Mouse (Mus musculus): ENCODE measurements at regions not wholly inside any gene's neighbourhood (a gene's known extent, or its start where the extent isn't known, plus 50 kb on each side); places are given as distances from the start of the nearest gene placed in this dataset.
"Not testable (repeated sequence)": the region's sequence is repeated elsewhere in the genome, so short reads cannot be mapped to it uniquely, and the experiment has no call there.

- DNase-seq (no peak), ATAC-seq (no peak)
- no peak overlapping the region for H3K27ac ChIP-seq (ENCODE audit: low read depth)
- TF ChIP-seq EP300 (IDR thresholded peaks at IDR 0.05; ENCODE audit: low read depth) (no peak), CTCF (IDR thresholded peaks at IDR 0.05; ENCODE audit: low read depth) (no peak)
- no peak overlapping the region for H3K9ac ChIP-seq (replicated peaks)
- peaks cover 3% of the 10 kb centered on the region for H3K9me3 ChIP-seq (ENCODE audit: low read length)
- no peak overlapping the region for H3K4me2 ChIP-seq (ENCODE audit: low read depth, low read length)
- WGBS (ENCODE audit: insufficient replicate concordance), result 66% methylated on average over 3 of the region's 3 CpGs
- H3K4me1 ChIP-seq (ENCODE audit: insufficient read depth), result no peaks in the 10 kb centered on the region
- no peak overlapping the region for H3K4me3 ChIP-seq (ENCODE audit: low read depth, low read length)
- H3K36me3 ChIP-seq (replicated peaks; ENCODE audit: insufficient read depth, low read length), result no peaks in the 10 kb centered on the region
- no peaks in the 10 kb centered on the region for H3K27me3 ChIP-seq (ENCODE audit: insufficient read depth, low read length)
Observed at GRCm38 (mm10) chr11:20390622-20391021, 58.1 kb upstream of the Slc1a4 start.

GRCm38 (mm10) chr11:20393302-20393701 is 60.8 kb upstream of the Slc1a4 start:
- not testable (repeated sequence) for H3K9me3 ChIP-seq (ENCODE audit: low read length); ATAC-seq; H3K27me3 ChIP-seq (ENCODE audit: insufficient read depth, low read length); H3K9ac ChIP-seq (replicated peaks); H3K4me1 ChIP-seq (ENCODE audit: insufficient read depth); H3K4me2 ChIP-seq (ENCODE audit: low read depth, low read length); H3K36me3 ChIP-seq (replicated peaks; ENCODE audit: insufficient read depth, low read length); DNase-seq; H3K4me3 ChIP-seq (ENCODE audit: low read depth, low read length); H3K27ac ChIP-seq (ENCODE audit: low read depth)
- WGBS (ENCODE audit: insufficient replicate concordance), result 85% methylated on average over 3 of the region's 3 CpGs

DNA sequence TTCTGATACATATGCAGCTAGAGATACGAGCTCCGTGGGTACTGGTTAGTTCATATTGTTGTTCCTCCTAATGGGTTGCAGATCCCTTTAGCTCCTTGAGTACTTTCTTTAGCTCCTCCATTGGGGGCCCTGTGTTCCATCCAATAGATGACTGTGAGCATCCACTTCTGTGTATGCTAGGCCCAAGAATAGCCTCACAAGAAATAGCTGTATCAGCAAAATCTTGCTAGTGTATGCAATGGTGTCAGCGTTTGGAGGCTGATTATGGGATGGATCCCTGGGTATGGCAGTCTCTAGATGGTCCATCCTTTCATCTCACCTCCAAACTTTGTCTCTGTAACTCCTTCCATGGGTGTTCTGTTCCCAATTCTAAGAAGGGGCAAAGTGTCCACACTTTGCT is 61.3 kb upstream of the Slc1a4 start:
- not testable (repeated sequence) for H3K4me2 ChIP-seq (ENCODE audit: low read depth, low read length); DNase-seq; H3K9ac ChIP-seq (replicated peaks); H3K4me3 ChIP-seq (ENCODE audit: low read depth, low read length); H3K27me3 ChIP-seq (ENCODE audit: insufficient read depth, low read length); ATAC-seq; H3K27ac ChIP-seq (ENCODE audit: low read depth); H3K9me3 ChIP-seq (ENCODE audit: low read length); H3K36me3 ChIP-seq (replicated peaks; ENCODE audit: insufficient read depth, low read length); H3K4me1 ChIP-seq (ENCODE audit: insufficient read depth)
- WGBS (ENCODE audit: insufficient replicate concordance), result 83% methylated on average over 3 of the region's 3 CpGs

DNA sequence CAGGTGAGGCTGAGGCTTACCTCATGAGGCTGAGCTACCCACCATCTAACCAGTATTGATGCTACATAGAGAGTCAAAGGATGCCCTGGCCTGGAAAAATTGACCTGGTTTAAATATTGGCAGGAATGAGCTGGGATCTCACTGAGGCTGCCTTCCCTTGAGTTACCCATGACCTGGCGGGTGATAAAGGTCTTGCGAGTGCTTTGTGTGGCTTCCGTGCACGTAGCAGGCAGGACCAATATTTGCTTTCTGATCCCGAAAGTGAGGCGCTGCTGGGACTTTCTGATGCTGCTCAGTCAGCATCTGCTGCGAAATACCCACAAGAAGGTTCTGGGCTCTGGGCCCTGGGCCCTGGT is 63.3 kb upstream of the Slc1a4 start:
- no peak overlapping the region for H3K9ac ChIP-seq (replicated peaks)
- no peak overlapping the region for H3K4me3 ChIP-seq (ENCODE audit: low read depth, low read length)
- peak overlapping the region; percentile 79 for H3K27ac ChIP-seq (ENCODE audit: low read depth)
- 69% methylated on average over 7 of the region's 7 CpGs for WGBS (ENCODE audit: insufficient replicate concordance)
- TF ChIP-seq EP300 (IDR thresholded peaks at IDR 0.05; ENCODE audit: low read depth), result no peak
- no peak for TF ChIP-seq CTCF (IDR thresholded peaks at IDR 0.05; ENCODE audit: low read depth)
- H3K9me3 ChIP-seq (ENCODE audit: low read length), result peaks cover 3% of the 10 kb centered on the region
- H3K4me2 ChIP-seq (ENCODE audit: low read depth, low read length), result peak overlapping the region; percentile 42
- H3K36me3 ChIP-seq (replicated peaks; ENCODE audit: insufficient read depth, low read length), result no peaks in the 10 kb centered on the region
- H3K27me3 ChIP-seq (ENCODE audit: insufficient read depth, low read length), result no peaks in the 10 kb centered on the region
- DNase-seq (no peak), ATAC-seq (peak; percentile 87)
- peaks cover 4% of the 10 kb centered on the region; the same call in 1 of the 2 replicates for H3K4me1 ChIP-seq (ENCODE audit: insufficient read depth)

GRCm38 (mm10) chr11:20396204-20396848 is 63.8 kb upstream of the Slc1a4 start:
- Histone ChIP-seq H3K9me3 (ENCODE audit: low read length) (peaks cover 1% of the 10 kb centered on the region), H3K4me1 (ENCODE audit: insufficient read depth) (peaks cover 4% of the 10 kb centered on the region; the same call in 1 of the 2 replicates), H3K27me3 (ENCODE audit: insufficient read depth, low read length) (no peaks in the 10 kb centered on the region), H3K36me3 (replicated peaks; ENCODE audit: insufficient read depth, low read length) (no peaks in the 10 kb centered on the region), H3K9ac (replicated peaks) (no peak overlapping the region), H3K27ac (ENCODE audit: low read depth) (peak overlapping the region; percentile 79), H3K4me2 (ENCODE audit: low read depth, low read length) (peak overlapping the region; percentile 42), H3K4me3 (ENCODE audit: low read depth, low read length) (no peak overlapping the region)
- 59% methylated on average over 11 of the region's 11 CpGs for WGBS (ENCODE audit: insufficient replicate concordance)
- peak; percentile 86 for ATAC-seq
- peak; percentile 64 for DNase-seq
- TF ChIP-seq EP300 (IDR thresholded peaks at IDR 0.05; ENCODE audit: low read depth) (no peak), CTCF (IDR thresholded peaks at IDR 0.05; ENCODE audit: low read depth) (no peak)

DNA sequence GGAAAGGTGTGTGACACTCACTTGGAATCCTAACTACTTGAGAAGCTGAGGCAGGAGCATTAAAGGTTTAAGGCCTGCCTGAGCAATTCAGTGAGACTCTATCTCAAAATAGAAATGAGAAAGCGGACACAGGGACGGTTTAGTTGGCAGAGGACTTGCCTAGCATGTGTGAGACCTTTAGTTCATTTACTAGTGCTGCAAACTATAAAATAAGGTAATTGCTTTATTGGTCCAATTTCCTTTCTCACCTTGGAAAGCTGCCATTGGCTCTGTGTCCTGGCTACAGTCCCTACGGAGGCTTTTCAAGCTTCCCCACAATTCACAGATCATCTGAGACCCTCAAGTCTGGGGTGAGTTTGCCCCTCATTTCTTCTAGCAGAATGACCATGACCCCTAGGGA is 64.4 kb upstream of the Slc1a4 start:
- H3K9ac ChIP-seq (replicated peaks), result no peak overlapping the region
- H3K4me1 ChIP-seq (ENCODE audit: insufficient read depth), result peaks cover 4% of the 10 kb centered on the region; the same call in 1 of the 2 replicates
- ATAC-seq, result no peak
- H3K27ac ChIP-seq (ENCODE audit: low read depth), result peak overlapping the region; percentile 79
- 0 out of 2 replicates have a peak overlapping the region, but pooled peaks have one; percentile 42 for H3K4me2 ChIP-seq (ENCODE audit: low read depth, low read length)
- H3K9me3 ChIP-seq (ENCODE audit: low read length), result no peaks in the 10 kb centered on the region
- no peaks in the 10 kb centered on the region for H3K27me3 ChIP-seq (ENCODE audit: insufficient read depth, low read length)
- H3K36me3 ChIP-seq (replicated peaks; ENCODE audit: insufficient read depth, low read length), result no peaks in the 10 kb centered on the region
- DNase-seq, result no peak
- TF ChIP-seq EP300 (IDR thresholded peaks at IDR 0.05; ENCODE audit: low read depth) (no peak), CTCF (IDR thresholded peaks at IDR 0.05; ENCODE audit: low read depth) (no peak)
- 50% methylated on average over 3 of the region's 3 CpGs for WGBS (ENCODE audit: insufficient replicate concordance)
- no peak overlapping the region for H3K4me3 ChIP-seq (ENCODE audit: low read depth, low read length)

All from liver, postnatal 0 days (tissue).